In genomic region chr5:17865432-17865831, GRCm38 (mm10) we compare ENCODE assay signal across 25 mouse cellular contexts.
"Had no signal": no experiment of that assay in that cellular context is flagged by ENCODE, and none has a peak within 500 bp of the region (broad histone marks: within the 10 kb centered on the region; RNA-seq: fewer than 3 reads in every experiment).

No protein-coding gene starts in this region.

- H3K4me2 ChIP-seq: heart, embryonic 11.5 days; heart, embryonic 13.5 days; heart, embryonic 15.5 days; hindbrain, embryonic 13.5 days; hindbrain, embryonic 15.5 days; intestine, embryonic 15.5 days; limb, embryonic 12.5 days; liver, embryonic 11.5 days had no signal

- H3K27ac ChIP-seq: heart, adult 2 months; heart, embryonic 13.5 days; heart, embryonic 15.5 days; hindbrain, embryonic 13.5 days; hindbrain, embryonic 15.5 days; hindbrain, postnatal 0 days; intestine, embryonic 15.5 days; layer of hippocampus, adult 2 months; left cerebral cortex, adult 2 months; limb, embryonic 10.5 days; limb, embryonic 12.5 days had no signal

- ATAC-seq: hindbrain, postnatal 0 days; intestine, embryonic 15.5 days; intestine, postnatal 0 days had no signal

- H3K27me3 ChIP-seq: heart, embryonic 13.5 days; heart, embryonic 15.5 days; hindbrain, embryonic 13.5 days; hindbrain, embryonic 15.5 days; intestine, embryonic 15.5 days; limb, embryonic 12.5 days had no signal

- H3K9me3 ChIP-seq: heart, embryonic 13.5 days; heart, embryonic 15.5 days; hindbrain, embryonic 13.5 days; hindbrain, embryonic 15.5 days; intestine, embryonic 15.5 days; limb, embryonic 10.5 days; limb, embryonic 12.5 days had no signal

- H3K4me3 ChIP-seq: heart, adult 2 months; heart, embryonic 13.5 days; heart, embryonic 15.5 days; hindbrain, embryonic 13.5 days; hindbrain, embryonic 15.5 days; intestine, embryonic 15.5 days; layer of hippocampus, adult 2 months; left cerebral cortex, adult 2 months; limb, embryonic 10.5 days; limb, embryonic 12.5 days had no signal

- H3K36me3 ChIP-seq: heart, embryonic 13.5 days; heart, embryonic 15.5 days; hindbrain, embryonic 13.5 days; hindbrain, embryonic 15.5 days; intestine, embryonic 15.5 days; limb, embryonic 10.5 days; limb, embryonic 12.5 days had no signal

- DNase-seq: gastrocnemius, postnatal 14 days; gastrocnemius, postnatal 36 days; heart, adult 11 months; heart, adult 2 months; heart, postnatal 14 days; heart, postnatal 36 days; kidney, adult 18-20 months; kidney, adult 8-10 months; kidney, postnatal 10 days; kidney, postnatal 25 days; kidney, postnatal 4 days; liver had no signal

- H3K4me1 ChIP-seq: heart, embryonic 15.5 days; hindbrain, embryonic 13.5 days; hindbrain, embryonic 15.5 days; intestine, embryonic 15.5 days; limb, embryonic 10.5 days; limb, embryonic 12.5 days had no signal

- H3K9ac ChIP-seq: heart, embryonic 13.5 days; heart, embryonic 15.5 days; hindbrain, embryonic 13.5 days; hindbrain, embryonic 15.5 days; intestine, embryonic 15.5 days; limb, embryonic 12.5 days had no signal
